Mouse (Mus musculus): ENCODE data around the gene Pigx. TPM values are rescaled to one million over a fixed set of nuclear protein-coding genes. Genes with fewer than 3 reads are reported as not detected.
"Not testable (repeated sequence)": the region's sequence is repeated elsewhere in the genome, so short reads cannot be mapped to it uniquely, and the experiment has no call there.

Gene Pigx
- polyA plus RNA-seq, 1 experiment from 2014 or later: 60.1 TPM

- Histone ChIP-seq H3K27me3 (no peaks in the 10 kb centered on the region), H3K4me1 (replicated peaks) (peaks cover 1% of the 10 kb centered on the region; the same call in 1 of the 2 replicates), H3K27ac (no peak overlapping the region), H3K36me3 (peaks cover 10% of the 10 kb centered on the region; the same call in 1 of the 2 replicates), H3K9me3 (replicated peaks) (no peaks in the 10 kb centered on the region), H3K4me2 (no peak overlapping the region), H3K9ac (no peak overlapping the region), H3K4me3 (no peak overlapping the region)
- WGBS: 76% methylated on average over 2 of the region's 2 CpGs
- no peak for ATAC-seq (replicated peaks; ENCODE audit: insufficient number of reproducible peaks, insufficient read depth, low FRiP score, low read depth)
Measured at GRCm38 (mm10) chr16:32108578-32108977, 9.0 kb upstream of the Pigx start.

- WGBS: 70% methylated on average over 7 of the region's 7 CpGs
- H3K4me1 ChIP-seq (replicated peaks): no peaks in the 10 kb centered on the region
- no peak overlapping the region for H3K27ac ChIP-seq
- no peak for ATAC-seq (replicated peaks; ENCODE audit: insufficient number of reproducible peaks, insufficient read depth, low FRiP score, low read depth)
- H3K4me3 ChIP-seq: no peak overlapping the region
- no peaks in the 10 kb centered on the region for H3K27me3 ChIP-seq
- peaks cover 11% of the 10 kb centered on the region; the same call in 1 of the 2 replicates for H3K36me3 ChIP-seq
- H3K9ac ChIP-seq: no peak overlapping the region
- no peak overlapping the region for H3K4me2 ChIP-seq
- H3K9me3 ChIP-seq (replicated peaks): no peaks in the 10 kb centered on the region
Measured at GRCm38 (mm10) chr16:32108170-32108569, 8.6 kb upstream of the Pigx start.

DNA sequence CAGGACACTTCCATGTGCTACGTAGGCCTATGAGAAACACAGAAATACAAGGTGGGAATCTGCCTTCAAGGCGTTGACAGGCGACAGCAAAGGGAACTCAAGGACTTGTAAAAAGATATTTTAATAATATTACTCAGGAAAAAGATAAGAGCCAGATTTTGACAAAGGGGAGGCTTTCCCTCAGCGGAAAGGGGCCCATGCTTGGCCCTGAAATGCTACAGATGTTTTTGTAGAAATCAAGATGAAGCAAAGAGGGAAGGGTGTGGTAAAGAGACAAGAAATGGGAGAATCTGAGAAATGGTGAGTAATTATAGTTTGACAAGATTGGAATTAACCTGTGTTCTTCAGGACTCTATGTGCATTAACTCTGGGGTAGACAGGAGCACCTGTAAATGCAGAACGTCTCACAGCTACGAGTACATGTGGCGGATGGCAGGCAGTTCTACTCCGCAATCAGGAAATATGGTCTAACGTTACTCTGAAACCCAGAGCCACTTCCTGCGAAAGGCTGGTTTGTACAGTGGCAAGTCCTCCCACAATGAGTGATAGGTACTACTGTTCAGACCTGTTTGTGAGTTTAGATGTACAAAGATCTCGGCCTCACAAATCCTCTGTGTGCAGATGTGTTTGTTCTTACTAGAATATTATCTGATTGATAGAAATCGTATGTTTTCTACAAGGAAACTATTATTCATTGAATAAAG is 8.0 kb upstream of the Pigx start:
- ATAC-seq (replicated peaks; ENCODE audit: insufficient number of reproducible peaks, insufficient read depth, low FRiP score, low read depth): no peak
- no peak overlapping the region for H3K4me3 ChIP-seq
- H3K27ac ChIP-seq: no peak overlapping the region; the same call in 1 of the 2 replicates
- peaks cover 11% of the 10 kb centered on the region; the same call in 1 of the 2 replicates for H3K36me3 ChIP-seq
- no peaks in the 10 kb centered on the region for H3K4me1 ChIP-seq (replicated peaks)
- 82% methylated on average over 12 of the region's 12 CpGs for WGBS
- H3K4me2 ChIP-seq: no peak overlapping the region
- H3K9me3 ChIP-seq (replicated peaks): no peaks in the 10 kb centered on the region
- H3K9ac ChIP-seq: no peak overlapping the region
- H3K27me3 ChIP-seq: no peaks in the 10 kb centered on the region

GRCm38 (mm10) chr16:32105698-32106097 is 6.2 kb upstream of the Pigx start:
- H3K4me1 ChIP-seq (replicated peaks): no peaks in the 10 kb centered on the region
- no peaks in the 10 kb centered on the region for H3K9me3 ChIP-seq (replicated peaks)
- H3K4me2 ChIP-seq: no peak overlapping the region
- H3K36me3 ChIP-seq: peaks cover 11% of the 10 kb centered on the region; the same call in 1 of the 2 replicates
- no peak overlapping the region for H3K27ac ChIP-seq
- H3K27me3 ChIP-seq: no peaks in the 10 kb centered on the region
- no peak overlapping the region for H3K4me3 ChIP-seq
- 92% methylated on average over 1 of the region's 1 CpGs for WGBS
- ATAC-seq (replicated peaks; ENCODE audit: insufficient number of reproducible peaks, insufficient read depth, low FRiP score, low read depth): no peak
- H3K9ac ChIP-seq: no peak overlapping the region

- H3K36me3 ChIP-seq: peaks cover 7% of the 10 kb centered on the region; the same call in 1 of the 2 replicates
- 86% methylated on average over 13 of the region's 13 CpGs for WGBS
- H3K4me3 ChIP-seq: no peak overlapping the region
- peaks cover 15% of the 10 kb centered on the region for H3K4me1 ChIP-seq (replicated peaks)
- H3K9ac ChIP-seq: no peak overlapping the region
- H3K4me2 ChIP-seq: no peak overlapping the region
- H3K27me3 ChIP-seq: no peaks in the 10 kb centered on the region
- H3K9me3 ChIP-seq (replicated peaks): no peaks in the 10 kb centered on the region
- H3K27ac ChIP-seq: no peak overlapping the region
- ATAC-seq (replicated peaks; ENCODE audit: insufficient number of reproducible peaks, insufficient read depth, low FRiP score, low read depth): no peak
Measured at GRCm38 (mm10) chr16:32102295-32102694, 2.8 kb upstream of the Pigx start.

GRCm38 (mm10) chr16:32098897-32099637 is 473 bp downstream of the Pigx start:
- WGBS: under 1% methylated on average over 39 of the region's 39 CpGs
- H3K9me3 ChIP-seq (replicated peaks): no peaks in the 10 kb centered on the region
- H3K9ac ChIP-seq: peak overlapping the region; percentile 78
- peak overlapping the region; percentile 85 for H3K27ac ChIP-seq
- no peaks in the 10 kb centered on the region for H3K27me3 ChIP-seq
- peaks cover 15% of the 10 kb centered on the region for H3K4me1 ChIP-seq (replicated peaks)
- peak overlapping the region; percentile 76 for H3K4me2 ChIP-seq
- peak overlapping the region; percentile 74 for H3K4me3 ChIP-seq
- ATAC-seq (replicated peaks; ENCODE audit: insufficient number of reproducible peaks, insufficient read depth, low FRiP score, low read depth): peak; percentile 74
- H3K36me3 ChIP-seq: peaks cover 14% of the 10 kb centered on the region

DNA sequence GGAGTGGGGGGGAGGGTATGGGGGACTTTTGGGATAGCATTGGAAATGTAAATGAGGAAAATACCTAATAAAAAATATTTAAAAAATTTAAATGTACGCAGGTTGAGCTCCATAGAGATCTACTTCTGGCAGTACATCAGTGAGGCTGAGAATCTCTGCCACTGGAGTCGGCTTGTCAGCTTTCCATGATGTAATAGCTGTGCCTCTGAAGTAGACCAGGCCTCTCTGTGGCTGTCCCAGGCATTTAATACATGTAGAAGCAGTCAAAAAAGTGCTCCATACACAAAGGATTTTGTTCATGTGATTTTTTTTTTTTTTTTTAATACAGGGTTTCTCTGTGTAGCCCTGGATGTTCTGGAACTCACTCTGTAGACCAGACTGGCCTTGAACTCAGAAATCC is 1.8 kb downstream of the Pigx start:
- not testable (repeated sequence) for H3K27me3 ChIP-seq; H3K4me2 ChIP-seq; H3K27ac ChIP-seq; H3K9me3 ChIP-seq (replicated peaks); H3K4me3 ChIP-seq; ATAC-seq (replicated peaks; ENCODE audit: insufficient number of reproducible peaks, insufficient read depth, low FRiP score, low read depth); H3K9ac ChIP-seq
- Histone ChIP-seq H3K4me1 (replicated peaks) (peaks cover 15% of the 10 kb centered on the region), H3K36me3 (peaks cover 11% of the 10 kb centered on the region)
- WGBS: 69% methylated on average over 2 of the region's 2 CpGs

DNA sequence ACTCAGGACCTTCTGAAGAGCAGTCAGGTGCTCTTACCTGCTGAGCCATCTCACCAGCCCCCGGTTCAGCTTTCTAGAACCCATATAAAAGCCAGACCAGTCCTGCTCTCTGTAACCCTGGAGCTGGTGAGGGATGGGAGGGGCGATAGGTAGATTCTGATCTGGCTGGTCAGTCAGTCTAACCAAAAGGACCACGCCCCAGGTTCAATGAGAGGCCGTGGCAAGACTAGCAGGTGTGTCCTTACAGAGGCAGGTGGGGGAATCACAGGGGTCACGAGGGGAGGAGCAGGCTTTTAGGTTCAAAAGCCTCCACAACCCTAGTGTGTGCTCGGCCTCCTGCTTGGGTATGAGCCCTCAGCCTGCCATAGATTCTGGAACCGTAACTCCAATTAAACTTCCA is 8.1 kb downstream of the Pigx start:
- WGBS: 93% methylated on average over 7 of the region's 7 CpGs
- Histone ChIP-seq H3K36me3 (peaks cover 65% of the 10 kb centered on the region), H3K27me3 (no peaks in the 10 kb centered on the region)

GRCm38 (mm10) chr16:32087629-32088443 is 11.7 kb downstream of the Pigx start:
- WGBS: 73% methylated on average over 17 of the region's 17 CpGs
- ATAC-seq (replicated peaks; ENCODE audit: insufficient number of reproducible peaks, insufficient read depth, low FRiP score, low read depth): no peak
- peak overlapping the region; percentile 49 for H3K27ac ChIP-seq
- no peak overlapping the region for H3K4me3 ChIP-seq
- H3K9ac ChIP-seq: no peak overlapping the region
- H3K36me3 ChIP-seq: peaks cover 77% of the 10 kb centered on the region
- peak overlapping the region; percentile 8; the same call in 1 of the 2 replicates for H3K4me2 ChIP-seq
- no peaks in the 10 kb centered on the region for H3K9me3 ChIP-seq (replicated peaks)
- no peaks in the 10 kb centered on the region for H3K27me3 ChIP-seq
- no peaks in the 10 kb centered on the region for H3K4me1 ChIP-seq (replicated peaks)

More for the DNA sequence above, 8.1 kb downstream of the Pigx start:
- Histone ChIP-seq H3K4me1 (replicated peaks) (no peaks in the 10 kb centered on the region), H3K4me2 (no peak overlapping the region), H3K9me3 (replicated peaks) (no peaks in the 10 kb centered on the region), H3K4me3 (no peak overlapping the region), H3K9ac (no peak overlapping the region), H3K27ac (no peak overlapping the region)
- no peak for ATAC-seq (replicated peaks; ENCODE audit: insufficient number of reproducible peaks, insufficient read depth, low FRiP score, low read depth)

DNA sequence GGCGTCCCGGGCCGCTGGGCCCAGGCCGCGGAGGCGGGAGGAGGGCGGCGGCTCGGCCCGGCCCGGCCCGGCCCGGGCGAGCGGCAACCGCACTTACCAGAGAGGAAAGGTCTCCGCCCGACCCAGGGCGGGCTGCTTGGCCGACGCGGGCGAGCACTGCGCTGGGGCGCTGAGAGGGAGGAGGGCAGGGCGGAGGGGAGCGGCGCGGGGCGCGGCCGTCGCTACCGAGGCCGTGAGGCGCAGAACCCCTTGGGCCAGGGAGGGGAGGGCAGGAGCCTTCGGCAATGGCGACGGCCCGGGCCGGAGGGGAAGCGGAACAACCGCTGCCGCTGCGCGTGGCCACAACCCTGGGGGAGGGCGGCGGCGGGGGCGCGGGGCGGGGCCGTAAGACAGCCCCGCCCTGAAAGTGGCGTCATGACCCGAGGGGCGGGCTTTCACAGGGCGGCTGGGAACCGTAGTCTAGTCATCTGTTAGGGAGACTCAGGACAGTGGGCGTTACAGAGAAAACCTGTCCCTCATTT is 20.5 kb downstream of the Pigx start, which contains the start of gene Pak2:
Gene Pak2 (minus strand): TSS at position 352 of the 521 bp plus-strand sequence.
- WGBS: under 1% methylated on average over 58 of the region's 60 CpGs
- Histone ChIP-seq H3K9ac (peak within 1 kb of the TSS; percentile 99), H3K4me2 (peak within 1 kb of the TSS; percentile 60), H3K36me3 (peaks cover 5% of the 10 kb centered on the region), H3K9me3 (replicated peaks) (no peaks in the 10 kb centered on the region), H3K4me1 (replicated peaks) (peaks cover 25% of the 10 kb centered on the region), H3K4me3 (peak within 1 kb of the TSS; percentile 100), H3K27me3 (no peaks in the 10 kb centered on the region), H3K27ac (peak within 1 kb of the TSS; percentile 98)
- peak; percentile 95 for ATAC-seq (replicated peaks; ENCODE audit: insufficient number of reproducible peaks, insufficient read depth, low FRiP score, low read depth)

All from heart, embryonic 15.5 days (tissue).